Mouse (Mus musculus) heart, adult 2 months (tissue): Measurements from ENCODE around the gene Ccnd1.

Source experiments
- CTCF ChIP-seq: fragments of 200-600 bp; IDR thresholded peaks from 2 replicates; pipeline ENCODE4 v1.8.1; 2022; ENCODE audit warnings: antibody characterized with exemption, mild to moderate bottlenecking, moderate library complexity
- EP300 ChIP-seq: fragments of 200-500 bp; IDR thresholded peaks from 2 replicates; pipeline ENCODE4 v1.6.1; 2011; ENCODE audit warnings: low read depth, low read length, control low read depth; ENCODE audit not compliant: insufficient read depth

DNA sequence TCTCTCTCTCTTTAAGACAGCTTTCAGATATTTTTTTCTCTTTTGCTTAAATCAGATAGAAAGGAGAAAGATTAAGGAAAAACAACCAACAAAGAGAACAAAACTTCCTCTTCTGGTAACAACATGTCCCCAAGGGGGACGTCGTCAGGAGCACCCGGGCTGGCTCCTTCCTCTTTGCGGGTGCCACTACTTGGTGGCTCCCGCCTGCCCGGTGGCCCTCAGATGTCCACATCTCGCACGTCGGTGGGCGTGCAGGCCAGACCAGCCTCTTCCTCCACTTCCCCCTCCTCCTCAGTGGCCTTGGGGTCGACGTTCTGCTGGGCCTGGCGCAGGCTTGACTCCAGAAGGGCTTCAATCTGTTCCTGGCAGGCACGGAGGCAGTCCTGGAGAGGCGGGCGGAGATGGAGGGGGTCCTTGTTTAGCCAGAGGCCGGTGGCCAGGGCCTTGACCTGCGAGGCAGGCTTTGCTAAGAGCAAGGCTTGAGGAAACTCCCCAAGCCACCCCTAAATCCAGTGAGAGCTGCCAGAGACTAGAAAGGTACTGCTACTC lies 7.3 kb downstream of the Ccnd1 start:
- TF ChIP-seq CTCF (no peak), EP300 (no peak)
